Mouse (Mus musculus) heart, embryonic 15.5 days (tissue): ENCODE measurements around the gene Atp13a3. TPM values are rescaled to one million over a fixed set of nuclear protein-coding genes. Genes with fewer than 3 reads are reported as not detected.
"Not testable (repeated sequence)": the region's sequence is repeated elsewhere in the genome, so short reads cannot be mapped to it uniquely, and the experiment has no call there.

Experiments used
- ATAC-seq: fragments of 200-750 bp; cut with Nextera tagmentation; replicated peaks from 2 replicates; pipeline ENCODE4 v1.8.0; 2017; ENCODE audit warnings: low read depth, moderate TSS enrichment; ENCODE audit not compliant: insufficient number of reproducible peaks, insufficient read depth, low FRiP score
- H3K27ac ChIP-seq: fragments of 300-500 bp; sonication (generic); 2 replicates; pipeline ENCODE4 v1.5.1; 2015; ENCODE audit warnings: mild to moderate bottlenecking, inconsistent platforms
- H3K27me3 ChIP-seq: fragments of 300-500 bp; sonication (generic); 2 replicates; pipeline ENCODE4 v1.6.1; 2015; ENCODE audit warnings: inconsistent platforms
- H3K36me3 ChIP-seq: fragments of 300-500 bp; sonication (generic); 2 replicates; pipeline ENCODE4 v1.6.1; 2015; ENCODE audit warnings: mild to moderate bottlenecking, inconsistent platforms
- H3K4me1 ChIP-seq: fragments of 300-500 bp; sonication (generic); replicated peaks from 2 replicates; pipeline ENCODE4 v1.6.1; 2015; ENCODE audit warnings: inconsistent platforms
- H3K4me2 ChIP-seq: fragments of 300-500 bp; sonication (generic); 2 replicates; pipeline ENCODE4 v1.6.1; 2015; ENCODE audit warnings: inconsistent platforms, mild to moderate bottlenecking, moderate library complexity
- H3K4me3 ChIP-seq: fragments of 300-500 bp; sonication (generic); 2 replicates; pipeline ENCODE4 v1.5.1; 2015; ENCODE audit warnings: mild to moderate bottlenecking, inconsistent platforms
- H3K9ac ChIP-seq: fragments of 300-500 bp; sonication (generic); 2 replicates; pipeline ENCODE4 v1.6.1; 2015; ENCODE audit warnings: mild to moderate bottlenecking, inconsistent platforms
- H3K9me3 ChIP-seq: fragments of 300-500 bp; sonication (generic); replicated peaks from 2 replicates; pipeline ENCODE4 v1.6.1; 2016; ENCODE audit warnings: inconsistent platforms
- WGBS: fragments of 180-500 bp; shearing (Covaris S2); methylation state at CpG from one replicate; pipeline ENCODE4 v1.1.7; 2015; ENCODE audit warnings: mixed read lengths; 5-methylcytosine and 5-hydroxymethylcytosine counted together
- polyA plus RNA-seq: library from polyadenylated mRNA; unstranded; fragments of >200 nt; fragmentation: Nextera tagmentation; extraction: Ambion mirVana; gene quantifications from 2 replicates; pipeline ENCODE4 v1.2.1, GENCODE M21; 2015

Gene Atp13a3
- polyA plus RNA-seq = 8.4 and 9.4 TPM in 2 replicates

GRCm38 (mm10) chr16:30405925-30406670, at the start of gene Atp13a3:
Atp13a3 (minus strand) TSS chr16:30405975.
- 72% methylated on average over 11 of the region's 11 CpGs for WGBS
- H3K4me2 ChIP-seq = no peak within 1 kb of the TSS
- H3K9ac ChIP-seq = no peak within 1 kb of the TSS
- no peaks in the 10 kb centered on the region for H3K9me3 ChIP-seq
- ATAC-seq = no peak
- no peaks in the 10 kb centered on the region for H3K4me1 ChIP-seq
- no peaks in the 10 kb centered on the region for H3K27me3 ChIP-seq
- no peaks in the 10 kb centered on the region for H3K36me3 ChIP-seq
- H3K27ac ChIP-seq = no peak within 1 kb of the TSS
- H3K4me3 ChIP-seq = no peak within 1 kb of the TSS

DNA sequence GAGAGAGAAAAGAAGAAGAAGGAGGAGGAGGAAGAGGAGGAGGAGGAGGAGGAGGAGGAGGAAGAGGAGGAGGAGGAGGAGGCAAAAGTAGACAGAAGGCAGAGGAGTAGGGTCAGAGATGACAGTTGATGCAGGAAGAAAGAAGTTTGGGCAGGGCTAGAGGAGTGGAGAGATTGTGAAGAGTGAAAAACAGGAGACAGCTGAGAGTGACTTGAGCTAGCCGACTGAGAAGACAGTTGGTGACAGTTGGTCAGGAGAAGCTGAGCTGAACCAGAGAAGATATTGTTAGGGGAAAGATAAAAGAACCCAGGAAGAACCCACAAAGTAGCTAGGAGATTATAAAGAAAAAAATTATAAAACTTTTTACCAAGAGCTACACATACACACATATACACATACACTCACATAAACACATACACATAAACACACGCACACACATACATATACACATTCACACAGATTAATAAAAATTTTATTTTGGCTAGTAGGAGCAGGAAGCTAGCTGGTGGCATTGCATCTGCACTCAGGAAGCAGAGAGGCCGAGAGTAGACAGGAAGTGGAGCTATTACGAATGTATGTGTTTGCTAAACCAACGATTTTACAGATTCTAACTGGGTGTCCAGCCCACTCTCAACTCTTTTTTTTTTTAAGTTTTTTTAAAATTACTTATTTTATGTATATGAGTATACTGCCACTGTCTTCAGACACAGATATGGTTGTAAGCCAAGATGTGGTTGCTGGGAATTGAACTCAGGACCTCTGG, 47.6 kb upstream of the Atp13a3 start:
- Histone ChIP-seq H3K27me3 (no peaks in the 10 kb centered on the region), H3K36me3 (no peaks in the 10 kb centered on the region), H3K4me1 (no peaks in the 10 kb centered on the region), H3K9me3 (no peaks in the 10 kb centered on the region), H3K4me2 (no peak overlapping the region), H3K27ac (no peak overlapping the region), H3K4me3 (no peak overlapping the region), H3K9ac (no peak overlapping the region)
- ATAC-seq = no peak
- 55% methylated on average over 5 of the region's 5 CpGs for WGBS

DNA sequence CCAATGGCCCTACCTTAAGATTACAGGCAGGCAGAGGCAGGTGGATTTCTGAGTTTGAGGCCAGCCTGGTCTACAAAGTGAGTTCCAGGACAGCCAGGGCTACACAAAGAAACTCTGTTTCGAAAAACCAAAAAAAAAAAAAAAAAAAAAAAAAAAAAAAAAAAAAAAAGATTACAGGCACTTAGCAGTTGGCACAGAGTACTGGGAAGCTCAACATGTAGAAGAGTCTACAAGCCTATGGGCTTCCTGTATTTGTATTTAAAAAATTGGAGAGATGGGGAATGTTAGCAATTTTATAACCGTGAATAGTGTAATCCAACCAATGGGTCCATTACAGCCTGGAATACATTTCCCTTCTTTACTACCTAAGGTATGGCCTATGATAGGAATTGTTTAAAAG, 45.4 kb upstream of the Atp13a3 start:
- H3K36me3 ChIP-seq, H3K27ac ChIP-seq, H3K4me1 ChIP-seq, H3K9ac ChIP-seq, H3K4me2 ChIP-seq, ATAC-seq, H3K4me3 ChIP-seq, H3K27me3 ChIP-seq, H3K9me3 ChIP-seq: not testable (repeated sequence)
- 83% methylated on average over 2 of the region's 2 CpGs for WGBS

DNA sequence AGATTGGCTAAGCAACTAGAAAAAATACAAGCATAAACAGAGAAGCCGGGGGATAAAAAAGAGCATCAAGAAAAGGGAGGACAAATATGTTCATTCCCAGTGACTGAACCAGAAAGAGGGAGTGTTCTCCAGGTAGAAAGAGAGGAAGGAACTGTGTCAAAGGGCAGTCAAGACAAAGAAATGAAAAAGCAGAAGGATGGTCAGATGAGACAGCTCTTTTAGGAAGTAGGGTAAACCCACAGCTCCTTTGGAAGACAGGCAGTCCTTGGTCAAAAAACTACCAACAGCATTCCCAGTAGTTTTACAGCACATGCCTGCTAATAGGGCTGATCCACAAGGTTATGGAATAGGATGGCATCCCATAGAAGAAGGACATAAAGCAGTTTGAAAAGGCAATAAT, 43.2 kb upstream of the Atp13a3 start:
- no peak overlapping the region for H3K4me3 ChIP-seq
- no peaks in the 10 kb centered on the region for H3K9me3 ChIP-seq
- ATAC-seq = no peak
- H3K27ac ChIP-seq = no peak overlapping the region
- H3K4me1 ChIP-seq = no peaks in the 10 kb centered on the region
- no peak overlapping the region for H3K9ac ChIP-seq
- WGBS = 97% methylated on average over 1 of the region's 1 CpGs
- no peaks in the 10 kb centered on the region for H3K27me3 ChIP-seq
- no peaks in the 10 kb centered on the region for H3K36me3 ChIP-seq
- H3K4me2 ChIP-seq = no peak overlapping the region

- Histone ChIP-seq H3K9me3 (no peaks in the 10 kb centered on the region), H3K4me1 (peaks cover 2% of the 10 kb centered on the region; the same call in 1 of the 2 replicates), H3K27me3 (no peaks in the 10 kb centered on the region), H3K9ac (no peak overlapping the region), H3K36me3 (no peaks in the 10 kb centered on the region), H3K4me2 (no peak overlapping the region), H3K27ac (no peak overlapping the region), H3K4me3 (no peak overlapping the region)
- WGBS = 65% methylated on average over 3 of the region's 3 CpGs
- ATAC-seq = no peak
Observed at GRCm38 (mm10) chr16:30448169-30448568, 42.4 kb upstream of the Atp13a3 start.

DNA sequence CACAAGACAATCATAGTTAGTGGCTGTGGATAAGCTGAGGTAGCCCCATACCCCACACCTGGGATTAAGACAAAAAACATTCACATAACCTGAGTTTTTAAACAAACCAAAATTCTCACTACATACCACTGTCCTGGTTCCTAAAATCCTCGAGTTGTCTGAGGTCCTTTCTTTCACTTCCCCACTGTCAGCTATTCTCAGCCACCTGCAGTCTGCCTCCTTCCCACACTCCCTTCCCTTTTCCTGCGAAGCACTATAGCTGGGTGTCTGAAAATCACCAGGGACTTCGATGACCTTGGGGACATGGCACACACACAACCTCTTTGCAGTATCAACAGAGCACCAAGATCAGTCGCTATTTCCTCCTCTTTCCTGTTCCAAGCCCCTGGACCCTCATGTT, 41.9 kb upstream of the Atp13a3 start:
- Histone ChIP-seq H3K27me3 (no peaks in the 10 kb centered on the region), H3K4me3 (no peak overlapping the region), H3K4me2 (no peak overlapping the region), H3K27ac (no peak overlapping the region), H3K9me3 (no peaks in the 10 kb centered on the region), H3K36me3 (no peaks in the 10 kb centered on the region), H3K9ac (no peak overlapping the region), H3K4me1 (peaks cover 7% of the 10 kb centered on the region; the same call in 1 of the 2 replicates)
- WGBS = 38% methylated on average over 4 of the region's 4 CpGs
- ATAC-seq = no peak

DNA sequence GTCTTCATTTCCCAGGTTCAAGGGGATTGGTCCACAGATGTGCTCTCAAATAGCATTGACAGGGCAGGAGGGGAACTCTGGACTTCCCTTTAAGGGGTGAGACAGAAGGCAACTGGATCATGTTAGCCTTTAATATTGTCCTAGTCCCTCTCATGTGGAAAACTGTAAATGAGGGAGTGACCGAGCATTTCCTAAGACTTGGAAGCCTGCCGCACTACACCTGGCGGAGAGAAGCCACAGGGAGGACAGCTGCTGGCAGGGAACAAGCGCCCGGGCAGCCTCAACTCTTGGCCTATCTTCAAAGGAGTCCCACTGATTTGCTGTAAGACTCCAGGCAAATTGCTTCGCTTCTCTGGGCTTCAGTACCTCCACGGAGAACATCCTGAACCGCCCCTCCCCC, 37.6 kb upstream of the Atp13a3 start:
- no peak overlapping the region for H3K4me2 ChIP-seq
- H3K27ac ChIP-seq = no peak overlapping the region
- no peaks in the 10 kb centered on the region for H3K9me3 ChIP-seq
- no peaks in the 10 kb centered on the region for H3K36me3 ChIP-seq
- no peak overlapping the region for H3K4me3 ChIP-seq
- no peaks in the 10 kb centered on the region for H3K27me3 ChIP-seq
- WGBS = 65% methylated on average over 8 of the region's 8 CpGs
- ATAC-seq = no peak
- H3K4me1 ChIP-seq = peaks cover 20% of the 10 kb centered on the region
- H3K9ac ChIP-seq = no peak overlapping the region

GRCm38 (mm10) chr16:30442451-30442850, 36.7 kb upstream of the Atp13a3 start:
- no peaks in the 10 kb centered on the region for H3K27me3 ChIP-seq
- 0 out of 2 replicates have a peak, but pooled peaks have one; percentile 53 for ATAC-seq
- H3K36me3 ChIP-seq = no peaks in the 10 kb centered on the region
- no peaks in the 10 kb centered on the region for H3K9me3 ChIP-seq
- no peak overlapping the region for H3K4me3 ChIP-seq
- H3K4me2 ChIP-seq = no peak overlapping the region
- no peak overlapping the region for H3K27ac ChIP-seq
- WGBS = 62% methylated on average over 2 of the region's 2 CpGs
- H3K4me1 ChIP-seq = peaks cover 20% of the 10 kb centered on the region
- H3K9ac ChIP-seq = no peak overlapping the region

- H3K4me1 ChIP-seq = peaks cover 20% of the 10 kb centered on the region
- H3K9me3 ChIP-seq = no peaks in the 10 kb centered on the region
- no peak overlapping the region for H3K4me2 ChIP-seq
- H3K27me3 ChIP-seq = no peaks in the 10 kb centered on the region
- no peak overlapping the region for H3K4me3 ChIP-seq
- H3K9ac ChIP-seq = no peak overlapping the region
- WGBS = 78% methylated on average over 4 of the region's 4 CpGs
- H3K27ac ChIP-seq = no peak overlapping the region
- H3K36me3 ChIP-seq = no peaks in the 10 kb centered on the region
- no peak for ATAC-seq
Observed at GRCm38 (mm10) chr16:30441409-30441808, 35.6 kb upstream of the Atp13a3 start.

- Histone ChIP-seq H3K4me1 (peaks cover 27% of the 10 kb centered on the region), H3K27ac (0 out of 2 replicates have a peak overlapping the region, but pooled peaks have one; percentile 9), H3K9me3 (no peaks in the 10 kb centered on the region), H3K4me2 (no peak overlapping the region), H3K4me3 (no peak overlapping the region), H3K36me3 (no peaks in the 10 kb centered on the region), H3K9ac (no peak overlapping the region), H3K27me3 (no peaks in the 10 kb centered on the region)
- peak; percentile 43; the same call in 1 of the 2 replicates for ATAC-seq
- WGBS = 27% methylated on average over 5 of the region's 5 CpGs
Observed at GRCm38 (mm10) chr16:30439841-30440240, 34.1 kb upstream of the Atp13a3 start.

GRCm38 (mm10) chr16:30439411-30439810, 33.6 kb upstream of the Atp13a3 start:
- H3K4me2 ChIP-seq = no peak overlapping the region
- no peak overlapping the region for H3K9ac ChIP-seq
- 0 out of 2 replicates have a peak overlapping the region, but pooled peaks have one; percentile 9 for H3K27ac ChIP-seq
- peaks cover 27% of the 10 kb centered on the region for H3K4me1 ChIP-seq
- no peaks in the 10 kb centered on the region for H3K36me3 ChIP-seq
- no peaks in the 10 kb centered on the region for H3K9me3 ChIP-seq
- ATAC-seq = no peak
- WGBS = 50% methylated on average over 6 of the region's 6 CpGs
- no peaks in the 10 kb centered on the region for H3K27me3 ChIP-seq
- no peak overlapping the region for H3K4me3 ChIP-seq
